Mouse (Mus musculus) intestine, embryonic 15.5 days (tissue): ENCODE data around the gene Hibadh. TPM values are rescaled to one million over a fixed set of nuclear protein-coding genes. Genes with fewer than 3 reads are reported as not detected.

Experiments
- ATAC-seq: fragments of 200-750 bp; cut with Nextera tagmentation; 2 replicates; pipeline ENCODE4 v1.8.0; 2017; ENCODE audit warnings: moderate TSS enrichment, moderate library complexity
- H3K27ac ChIP-seq: fragments of 300-500 bp; sonication (generic); 2 replicates; pipeline ENCODE4 v1.5.1; 2015; ENCODE audit warnings: mild to moderate bottlenecking, inconsistent platforms
- H3K27me3 ChIP-seq: fragments of 300-500 bp; sonication (generic); replicated peaks from 2 replicates; pipeline ENCODE4 v1.6.1; 2015; ENCODE audit warnings: inconsistent platforms
- H3K36me3 ChIP-seq: fragments of 300-500 bp; sonication (generic); 2 replicates; pipeline ENCODE4 v1.6.1; 2015; ENCODE audit warnings: inconsistent platforms
- H3K4me1 ChIP-seq: fragments of 300-500 bp; sonication (generic); replicated peaks from 2 replicates; pipeline ENCODE4 v1.6.1; 2015; ENCODE audit warnings: inconsistent platforms
- H3K4me2 ChIP-seq: fragments of 300-500 bp; sonication (generic); replicated peaks from 2 replicates; pipeline ENCODE4 v1.6.1; 2015; ENCODE audit warnings: mild to moderate bottlenecking, inconsistent platforms
- H3K4me3 ChIP-seq: fragments of 300-500 bp; sonication (generic); replicated peaks from 2 replicates; pipeline ENCODE4 v1.5.1; 2015; ENCODE audit warnings: inconsistent platforms
- H3K9ac ChIP-seq: fragments of 300-500 bp; sonication (generic); 2 replicates; pipeline ENCODE4 v1.6.1; 2015; ENCODE audit warnings: inconsistent platforms
- H3K9me3 ChIP-seq: fragments of 300-500 bp; sonication (generic); 2 replicates; pipeline ENCODE4 v1.6.1; 2016; ENCODE audit warnings: inconsistent platforms
- WGBS: fragments of 180-500 bp; shearing (Covaris S2); methylation state at CpG from one replicate; pipeline ENCODE4 v1.1.7; 2015; 5-methylcytosine and 5-hydroxymethylcytosine counted together
- polyA plus RNA-seq: library from polyadenylated mRNA; unstranded; fragments of >200 nt; fragmentation: Nextera tagmentation; extraction: Ambion mirVana; gene quantifications from 2 replicates; pipeline ENCODE4 v1.2.1, GENCODE M21; 2015

The Hibadh gene
- polyA plus RNA-seq, 1 experiment from 2014 or later: 137 TPM

DNA sequence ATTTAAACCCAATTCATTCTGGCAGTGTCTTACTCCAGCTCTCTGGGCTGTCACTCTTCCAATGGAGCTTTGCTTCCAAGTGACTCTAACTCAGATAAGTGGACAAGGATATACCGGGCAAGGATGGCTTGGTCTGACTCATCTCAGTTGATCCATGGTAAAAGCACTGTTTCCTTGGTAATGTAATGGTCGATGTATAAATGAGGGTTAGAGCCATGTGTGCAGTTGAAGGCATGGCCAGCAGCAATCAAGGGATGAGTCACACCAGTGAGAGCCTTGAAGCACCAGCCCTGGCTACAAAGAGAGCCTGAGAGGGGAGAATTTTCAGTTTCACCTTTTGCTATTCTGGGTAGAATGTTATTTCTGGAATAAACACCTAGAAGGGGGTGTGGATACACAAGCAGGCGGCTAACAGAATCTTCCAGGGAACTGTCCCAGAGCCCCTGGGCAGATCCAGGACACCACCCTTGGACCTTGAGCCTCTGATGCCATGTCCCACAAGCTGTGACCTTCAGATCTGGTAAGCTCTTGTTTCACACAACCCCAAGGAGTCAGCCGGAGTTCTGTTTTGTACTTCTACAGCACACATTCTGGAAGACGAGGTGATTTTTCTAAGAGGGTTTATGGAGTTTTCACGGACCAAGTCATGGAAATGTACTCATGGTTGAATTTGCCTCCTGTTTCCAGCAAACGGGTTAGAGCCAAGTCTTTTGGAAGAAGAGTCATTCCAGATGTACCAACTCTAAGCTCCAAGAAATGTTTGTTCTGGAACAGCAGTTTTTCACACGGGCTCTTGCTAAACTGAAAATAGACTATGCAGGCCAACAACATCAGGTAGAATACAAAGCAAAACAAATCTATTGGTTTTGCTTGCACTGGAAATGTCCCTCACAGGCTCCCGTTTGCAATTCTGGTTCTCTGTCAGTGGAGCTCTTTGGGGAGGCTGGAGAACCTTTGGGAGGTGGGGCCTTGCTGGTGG, 134.1 kb downstream of the Hibadh start:
- H3K9ac ChIP-seq: no peak overlapping the region
- H3K27ac ChIP-seq: no peak overlapping the region
- H3K4me3 ChIP-seq: no peak overlapping the region
- no peaks in the 10 kb centered on the region for H3K27me3 ChIP-seq
- WGBS: 84% methylated on average over 9 of the region's 9 CpGs
- H3K4me1 ChIP-seq: no peaks in the 10 kb centered on the region
- ATAC-seq: no peak
- H3K36me3 ChIP-seq: no peaks in the 10 kb centered on the region
- H3K9me3 ChIP-seq: no peaks in the 10 kb centered on the region
- no peak overlapping the region for H3K4me2 ChIP-seq

DNA sequence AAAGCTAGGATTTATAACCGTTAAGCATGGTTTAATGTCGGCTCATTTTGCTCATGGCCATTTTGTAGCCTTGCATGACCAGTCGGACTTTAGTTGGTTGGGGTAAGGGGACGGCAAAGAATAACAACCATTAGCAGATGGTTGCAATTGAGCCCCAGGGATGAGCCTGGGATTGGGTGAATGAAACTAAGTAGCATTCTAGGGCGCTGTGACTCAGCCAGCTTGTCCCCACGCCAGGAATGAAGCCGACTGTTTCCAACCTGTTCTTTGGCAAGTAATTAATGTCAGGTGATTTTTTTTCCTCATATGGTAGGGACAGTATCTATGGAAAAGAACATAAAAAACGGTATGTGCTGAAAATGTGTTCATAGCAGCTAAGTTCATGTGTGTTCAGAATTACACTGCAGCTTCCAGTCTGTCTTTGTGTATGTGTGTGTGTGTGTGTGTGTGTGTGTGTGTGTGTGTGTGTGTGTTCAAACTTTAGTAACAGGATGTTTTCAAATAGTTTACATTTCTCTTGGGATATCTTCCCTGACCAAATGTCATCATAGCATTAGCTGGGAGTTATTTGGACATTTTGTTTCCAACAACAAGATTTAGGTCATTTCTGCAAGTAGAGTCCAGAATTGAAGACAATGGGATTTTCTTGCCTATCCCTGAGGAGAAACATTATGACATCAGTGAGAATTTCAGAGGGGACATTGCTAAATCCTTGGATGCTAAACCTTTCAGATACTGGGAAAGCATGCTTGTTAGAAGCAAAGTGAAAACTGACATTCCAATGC, 135.3 kb downstream of the Hibadh start:
- Histone ChIP-seq H3K27ac (no peak overlapping the region), H3K4me3 (no peak overlapping the region), H3K4me1 (no peaks in the 10 kb centered on the region), H3K4me2 (no peak overlapping the region), H3K36me3 (no peaks in the 10 kb centered on the region), H3K9ac (no peak overlapping the region), H3K9me3 (no peaks in the 10 kb centered on the region), H3K27me3 (no peaks in the 10 kb centered on the region)
- 83% methylated on average over 8 of the region's 8 CpGs for WGBS
- no peak for ATAC-seq

DNA sequence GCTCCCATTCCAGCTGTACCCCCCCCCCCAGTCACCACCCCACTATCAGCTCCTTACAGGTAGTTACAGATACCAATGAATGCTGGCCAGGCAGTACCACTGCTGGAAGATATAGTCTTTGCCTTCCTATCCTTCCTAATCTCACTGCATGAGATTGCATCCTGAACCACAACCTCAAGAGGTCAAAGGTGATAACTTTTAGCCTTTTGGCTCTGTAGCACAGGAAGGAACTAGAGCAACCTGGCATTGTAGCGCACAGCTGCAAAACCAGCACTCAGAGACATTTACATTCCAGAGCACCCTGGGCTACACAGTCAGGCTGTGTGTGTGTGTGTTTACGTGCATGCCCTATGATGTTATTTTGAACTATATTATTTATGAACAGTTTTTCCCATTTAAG, 137.2 kb downstream of the Hibadh start:
- H3K36me3 ChIP-seq: no peaks in the 10 kb centered on the region
- no peak overlapping the region for H3K4me3 ChIP-seq
- WGBS: 82% methylated on average over 2 of the region's 2 CpGs
- ATAC-seq: no peak
- H3K27me3 ChIP-seq: no peaks in the 10 kb centered on the region
- no peak overlapping the region for H3K4me2 ChIP-seq
- no peak overlapping the region for H3K9ac ChIP-seq
- H3K4me1 ChIP-seq: no peaks in the 10 kb centered on the region
- H3K27ac ChIP-seq: no peak overlapping the region
- no peaks in the 10 kb centered on the region for H3K9me3 ChIP-seq

GRCm38 (mm10) chr6:52501479-52501878, 138.7 kb downstream of the Hibadh start:
- Histone ChIP-seq H3K27me3 (no peaks in the 10 kb centered on the region), H3K36me3 (no peaks in the 10 kb centered on the region), H3K9ac (no peak overlapping the region), H3K4me1 (no peaks in the 10 kb centered on the region), H3K4me3 (no peak overlapping the region), H3K4me2 (no peak overlapping the region), H3K27ac (no peak overlapping the region), H3K9me3 (no peaks in the 10 kb centered on the region)
- 77% methylated on average over 1 of the region's 1 CpGs for WGBS
- no peak for ATAC-seq

Other genes starting within 250 kb of the Hibadh start
- 162 and 172 TPM in 2 replicates for gene Tax1bp1, start 73.3 kb upstream of the Hibadh start, polyA plus RNA-seq